Mouse (Mus musculus): Measurements from ENCODE around the gene 1700013G24Rik.

DNA sequence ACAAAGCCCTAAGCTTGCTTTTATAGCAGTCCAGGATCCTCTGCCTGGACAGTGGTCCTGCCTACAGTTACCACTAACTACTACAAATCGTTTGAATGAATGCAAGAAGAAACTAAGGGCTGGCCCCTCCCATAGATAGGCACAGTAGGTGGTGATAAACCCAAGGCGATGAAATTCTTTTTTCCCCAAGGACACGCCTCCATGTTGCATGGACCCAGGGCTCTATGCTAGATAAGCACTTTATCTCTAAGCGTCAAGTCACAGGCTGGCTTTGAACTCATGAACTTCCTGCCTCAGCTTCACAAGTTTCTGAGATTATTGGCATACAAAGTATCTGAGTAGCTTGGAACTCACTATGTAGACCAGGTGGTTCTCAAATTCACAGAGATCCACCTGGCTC, 4.2 kb downstream of the 1700013G24Rik start:
- TF ChIP-seq CTCF (IDR thresholded peaks at IDR 0.05; ENCODE audit: extremely low read depth, insufficient read depth, low read length) (no peak), POLR2A (IDR thresholded peaks at IDR 0.05; ENCODE audit: extremely low read depth, insufficient read depth, low read length) (no peak)

Measured in cortical plate, adult 2 months (tissue).